Mouse (Mus musculus): ENCODE measurements around the gene Suclg2.
A peak's percentile ranks its signal among the peaks of the same experiment; 100 is the strongest.

The Suclg2 gene

DNA sequence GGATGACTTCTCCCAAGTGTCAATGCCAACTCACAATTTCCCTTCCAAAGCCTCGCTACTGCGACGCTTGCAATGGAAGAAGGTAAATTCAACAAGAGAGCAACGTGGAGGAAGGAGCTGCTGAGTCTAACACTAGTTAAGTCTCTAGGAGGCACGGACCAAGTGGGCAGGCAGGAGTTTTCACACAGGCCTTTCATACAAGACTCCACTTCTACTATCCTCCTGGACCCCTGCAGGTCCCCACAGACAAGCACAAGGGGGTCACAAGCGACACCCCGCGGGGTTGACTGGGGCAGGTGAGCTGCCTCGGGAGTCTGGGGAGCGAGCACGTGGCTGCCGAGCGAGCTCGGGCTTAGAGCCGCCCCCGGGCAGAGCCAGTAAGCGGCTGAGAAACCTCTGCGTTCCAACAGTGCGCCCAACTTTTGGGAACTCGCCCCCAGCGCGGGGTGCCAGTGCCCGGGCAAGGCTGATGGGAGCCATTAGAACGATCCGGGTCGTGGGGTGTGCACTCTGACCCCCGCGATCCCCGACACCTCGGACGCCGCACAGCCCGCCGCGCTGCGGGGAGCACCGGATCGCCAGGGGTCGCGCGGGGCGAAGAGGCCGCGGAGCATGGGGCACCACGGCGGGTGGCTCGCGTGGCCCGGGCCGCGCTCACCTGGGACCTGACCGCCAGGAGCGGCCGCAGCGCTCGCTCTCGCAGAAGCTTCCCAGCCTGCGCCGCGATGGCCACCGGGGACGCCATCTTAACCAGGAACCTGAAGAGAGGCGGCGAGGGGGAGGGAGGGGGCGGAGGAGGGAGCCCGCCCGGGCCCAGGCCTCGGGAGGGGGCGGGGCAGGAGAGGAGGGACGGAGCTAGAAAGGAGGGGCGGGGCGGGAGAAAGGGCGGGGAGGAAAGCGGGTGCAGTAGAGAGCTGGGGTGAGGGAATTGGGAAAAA, at the start of gene Suclg2:
Suclg2 (minus strand) TSS at position 770 of the 938 bp plus-strand sequence.
- DNase-seq: peak; percentile 92

DNA sequence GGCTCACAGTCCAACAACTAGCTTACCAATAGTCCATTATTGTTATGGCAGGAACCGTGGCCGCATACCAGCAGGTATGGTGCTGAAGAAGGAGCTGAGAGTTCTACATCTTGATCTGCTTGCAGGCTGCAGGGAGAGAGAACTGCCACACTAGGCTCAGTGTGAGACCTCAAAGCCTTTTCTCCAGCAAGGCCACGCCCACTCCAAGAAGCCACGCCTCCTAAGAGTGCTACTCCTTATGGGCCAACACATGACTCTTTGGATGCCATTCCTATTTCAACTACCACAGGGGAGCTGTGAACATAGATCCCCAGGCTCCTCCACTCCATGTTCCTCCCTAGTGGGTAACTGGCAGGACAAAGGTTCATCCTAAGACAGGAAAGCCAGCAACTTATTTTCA, 48.0 kb upstream of the Suclg2 start:
- DNase-seq: no peak

DNA sequence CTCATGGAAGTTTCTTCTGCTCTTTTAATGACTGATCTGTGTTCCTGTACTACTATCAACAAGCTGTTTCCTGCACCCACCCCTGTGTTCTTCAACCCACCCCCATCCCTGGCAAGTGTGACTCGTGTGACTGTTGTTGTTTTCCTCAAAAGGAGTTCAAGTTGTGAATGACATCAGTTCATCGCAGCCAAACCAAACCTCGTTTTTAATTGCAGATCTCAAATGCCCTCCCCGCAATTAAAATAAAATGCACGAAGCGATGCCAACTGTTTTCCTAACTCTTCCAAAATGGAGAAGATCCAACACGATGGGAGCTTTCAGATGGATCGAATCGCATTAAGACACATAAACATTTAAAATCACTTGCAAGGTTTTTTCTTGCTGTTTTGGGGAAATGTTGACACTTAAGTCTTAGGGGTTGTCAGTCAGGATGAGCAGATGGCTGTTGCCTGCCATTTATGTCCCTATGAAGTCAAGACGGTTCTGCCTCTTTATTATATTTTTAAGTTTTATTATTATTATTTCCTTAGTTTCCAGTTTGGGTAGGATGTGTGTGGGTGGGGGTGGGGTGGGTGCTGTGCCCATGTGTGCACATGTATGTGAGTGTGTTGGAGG, 41.1 kb upstream of the Suclg2 start:
- no peak for DNase-seq

DNA sequence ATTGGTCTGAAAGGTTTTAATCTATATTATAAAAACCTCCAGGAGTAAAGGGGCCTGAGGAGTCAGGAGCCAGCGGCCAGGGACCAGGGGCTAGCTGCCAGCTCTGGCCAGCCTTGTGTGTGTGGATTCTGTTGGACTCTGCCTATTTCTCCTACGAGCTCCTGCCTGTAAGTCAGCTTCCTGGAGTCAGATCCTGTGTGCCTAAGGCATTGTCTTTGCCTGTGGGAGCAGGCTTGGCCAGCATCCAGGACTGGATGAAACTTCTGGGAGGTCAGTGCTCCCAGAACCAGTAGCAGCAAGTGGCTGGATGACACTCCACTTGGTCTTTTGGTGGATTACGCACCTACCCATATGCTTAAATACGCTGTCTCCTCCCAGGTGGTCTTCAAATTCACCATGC, 23.8 kb upstream of the Suclg2 start:
- peak; percentile 55 for DNase-seq

DNA sequence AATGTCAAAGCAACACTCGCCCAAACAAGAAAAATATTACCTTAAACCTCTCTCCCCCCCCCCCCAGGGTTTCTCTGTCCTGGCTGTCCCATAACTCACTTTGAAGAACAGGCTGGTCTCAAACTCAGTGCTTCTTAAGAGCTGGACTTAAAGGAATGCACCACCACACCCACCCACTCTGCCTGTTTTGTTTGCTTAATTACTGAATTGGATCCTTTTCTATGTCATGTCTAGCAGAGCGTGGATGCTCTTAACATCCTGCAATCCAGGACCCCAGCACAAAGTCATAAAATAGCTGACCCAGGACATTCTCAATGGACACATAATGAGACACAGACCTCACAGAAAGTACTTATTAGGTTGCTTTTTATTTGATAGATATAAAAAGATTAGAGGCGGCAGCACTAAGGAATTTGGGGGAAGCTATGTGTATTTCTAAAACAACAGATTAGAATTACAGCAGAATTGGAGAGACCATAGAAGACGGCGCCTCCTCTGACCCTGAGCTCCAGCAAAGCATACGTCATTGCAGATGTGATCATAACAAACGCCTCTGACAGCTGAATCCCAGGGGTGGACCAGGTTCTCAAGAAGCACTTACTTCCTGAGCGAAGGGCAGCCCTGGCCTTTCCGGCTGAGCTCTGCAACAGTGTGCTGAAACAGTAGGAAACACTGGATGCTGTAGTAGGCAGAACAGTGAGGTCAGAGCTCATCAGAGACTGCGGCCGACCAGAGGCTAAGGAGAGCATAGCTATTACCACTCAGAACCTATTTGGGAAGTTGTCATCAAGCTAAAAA, 13.2 kb upstream of the Suclg2 start:
- peak; percentile 54 for DNase-seq

GRCm38 (mm10) chr6:95729399-95729798, 10.8 kb upstream of the Suclg2 start:
- DNase-seq: no peak

DNA sequence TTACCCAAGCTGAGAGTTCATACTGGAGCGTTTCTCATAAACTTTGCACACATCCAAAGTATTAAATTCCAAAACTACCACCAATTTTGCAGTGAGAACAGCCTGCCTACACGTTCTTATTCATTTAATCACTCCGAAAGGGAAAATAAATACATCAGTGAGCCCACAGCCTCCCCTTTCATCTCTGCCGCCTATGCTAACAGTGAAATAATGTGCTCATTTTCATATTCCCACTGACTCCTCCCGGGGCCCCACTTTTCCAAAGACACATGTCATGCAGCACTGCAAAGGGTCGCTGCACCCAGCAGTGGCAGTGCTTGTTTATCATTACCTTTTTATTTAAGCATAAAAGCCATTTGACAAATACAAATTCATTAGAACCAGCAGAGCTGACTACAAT, 6.7 kb upstream of the Suclg2 start:
- no peak for DNase-seq

- DNase-seq: no peak
These were observed 4.8 kb upstream of the Suclg2 start for GRCm38 (mm10) chr6:95723361-95723760.

DNA sequence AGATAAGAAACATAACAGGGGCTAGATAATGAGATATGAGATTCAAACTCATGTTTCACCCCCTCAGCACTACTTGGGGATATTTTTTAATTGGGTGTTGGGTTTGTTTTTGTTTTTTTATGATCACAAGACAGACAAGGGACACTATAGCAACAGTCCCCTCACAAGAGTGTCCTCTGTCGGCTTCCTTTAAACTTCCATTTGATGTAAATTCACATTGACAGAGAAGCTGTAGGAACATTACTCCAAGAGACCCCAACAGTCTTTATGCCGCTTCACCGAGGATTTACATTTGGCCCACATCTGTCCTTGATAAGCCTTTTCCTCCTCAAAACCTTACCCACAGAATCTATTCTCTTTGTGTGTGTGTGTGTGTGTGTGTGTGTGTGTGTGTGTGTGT, 1.2 kb upstream of the Suclg2 start:
- no peak for DNase-seq

- peak; percentile 24 for DNase-seq
These were observed 351 bp upstream of the Suclg2 start for GRCm38 (mm10) chr6:95718969-95719333.

DNA sequence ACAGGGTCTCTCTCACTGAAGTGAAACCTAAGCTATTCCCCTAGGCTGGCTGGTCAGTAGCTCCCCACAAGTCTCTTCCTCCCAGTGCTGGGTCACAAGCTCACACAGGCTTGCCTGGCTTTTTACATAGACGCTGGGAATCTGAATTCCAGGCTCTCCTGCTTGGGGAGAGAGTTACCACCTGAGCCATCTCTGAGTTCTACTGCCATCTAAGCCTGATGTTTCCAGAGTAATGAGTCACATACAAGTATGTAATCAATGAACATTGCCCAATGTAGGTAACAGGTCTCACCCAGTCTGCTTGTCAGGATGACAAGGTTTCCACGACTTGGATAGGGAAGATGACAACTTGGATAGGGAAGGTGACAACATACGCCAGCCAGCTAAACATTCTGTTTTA, 1.5 kb downstream of the Suclg2 start:
- DNase-seq: no peak

- DNase-seq: peak; percentile 34
These were observed 2.1 kb downstream of the Suclg2 start for GRCm38 (mm10) chr6:95716476-95716875.

GRCm38 (mm10) chr6:95713245-95713644, 5.4 kb downstream of the Suclg2 start:
- peak; percentile 79 for DNase-seq

DNA sequence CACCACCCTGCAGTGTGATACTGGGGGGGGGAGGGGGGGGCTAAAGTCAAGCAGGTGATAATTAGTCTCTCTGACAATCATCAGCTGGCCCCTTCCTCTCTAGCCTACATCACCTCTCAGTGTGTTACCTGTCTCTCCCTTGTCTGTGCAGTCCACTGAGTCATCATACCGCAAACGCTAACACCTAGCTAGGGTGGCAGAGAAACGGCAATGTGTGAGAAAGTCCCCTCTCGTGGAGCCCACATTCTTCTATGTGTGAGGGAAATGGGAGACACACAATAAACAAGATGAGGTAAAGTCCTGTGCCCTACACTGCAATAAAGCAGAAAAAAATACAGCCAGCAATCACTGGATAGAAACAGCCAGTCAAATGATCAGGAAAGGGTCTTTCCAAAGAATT, 6.5 kb downstream of the Suclg2 start:
- no peak for DNase-seq

- peak; percentile 78 for DNase-seq
These were observed 6.9 kb downstream of the Suclg2 start for GRCm38 (mm10) chr6:95711671-95712070.

DNA sequence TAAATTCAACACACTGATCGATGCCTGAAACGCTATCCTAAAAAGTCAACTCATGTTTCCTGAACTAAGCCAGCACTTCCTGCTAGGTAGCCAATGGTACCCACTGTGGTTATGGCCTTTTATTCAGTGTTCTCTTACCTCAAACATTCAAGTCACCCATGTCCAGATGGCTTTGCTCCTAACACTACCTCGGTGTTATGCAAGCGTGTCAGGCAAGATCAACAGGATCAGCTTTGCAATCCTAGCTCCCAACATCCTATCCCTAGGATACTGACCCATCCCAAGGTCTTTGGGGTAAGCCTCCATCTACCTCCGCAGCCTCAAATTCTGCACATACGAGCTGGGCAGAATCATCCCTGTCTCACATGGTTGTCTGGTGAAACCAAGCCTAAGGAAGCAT, 7.7 kb downstream of the Suclg2 start:
- no peak for DNase-seq

- DNase-seq: no peak
These were observed 9.1 kb downstream of the Suclg2 start for GRCm38 (mm10) chr6:95709531-95709930.

DNA sequence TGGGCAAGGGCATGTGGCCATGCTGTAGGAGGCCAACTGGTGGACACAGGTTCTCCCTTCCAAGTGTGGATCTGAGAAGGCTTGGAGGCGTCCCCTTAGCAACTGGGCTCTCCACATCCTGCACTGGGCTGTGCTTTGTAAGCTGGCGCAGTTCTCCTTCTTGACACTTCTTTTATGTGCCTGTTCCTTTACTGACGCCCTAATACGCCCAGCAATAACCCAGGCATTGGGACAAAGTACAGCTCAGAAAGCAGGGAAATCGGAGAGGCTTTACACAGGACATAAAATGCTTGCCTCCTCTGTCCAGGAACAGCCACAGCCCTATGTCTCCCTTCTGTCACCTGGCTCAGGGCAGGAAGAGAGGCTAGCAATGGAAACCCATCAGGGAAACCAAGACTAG, 9.5 kb downstream of the Suclg2 start:
- DNase-seq: no peak

DNA sequence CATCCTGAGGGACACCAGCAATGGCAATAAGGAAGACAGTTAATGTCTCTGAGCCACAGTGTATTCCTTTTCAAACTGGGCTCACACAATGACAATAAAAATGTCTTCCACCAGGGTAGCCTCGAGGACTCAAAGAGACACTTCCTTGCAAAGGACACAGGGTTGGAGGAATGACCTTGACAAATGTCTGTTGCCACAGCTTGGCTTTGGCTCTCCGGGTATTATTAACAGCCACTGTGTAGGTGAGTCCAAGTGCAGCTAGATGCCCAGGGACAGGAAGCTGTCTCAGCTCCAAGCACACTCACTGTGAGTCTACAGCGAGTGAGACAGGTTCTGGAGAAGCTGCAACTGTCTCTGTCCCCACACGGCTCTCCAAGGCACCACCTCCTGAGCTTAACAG, 14.0 kb downstream of the Suclg2 start:
- DNase-seq: no peak

DNA sequence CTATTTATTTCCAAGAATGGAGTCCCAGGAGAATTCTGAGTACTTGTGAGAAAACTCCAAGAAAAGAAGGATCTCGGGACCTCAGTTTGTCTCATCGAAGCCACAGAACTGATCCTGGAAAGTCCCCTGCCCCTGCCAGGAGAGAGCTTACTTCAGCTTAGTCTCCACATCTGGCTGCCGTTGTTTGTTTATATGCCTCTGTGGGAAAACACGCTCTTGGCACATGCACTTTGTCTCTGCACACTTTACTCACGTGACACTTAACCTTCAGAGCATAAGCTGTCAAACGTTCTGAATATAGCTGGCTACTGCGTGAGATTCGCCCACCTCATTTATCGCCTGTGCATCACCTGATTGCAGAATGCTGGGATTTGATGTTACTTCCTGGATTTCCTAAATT, 16.4 kb downstream of the Suclg2 start:
- no peak for DNase-seq

DNA sequence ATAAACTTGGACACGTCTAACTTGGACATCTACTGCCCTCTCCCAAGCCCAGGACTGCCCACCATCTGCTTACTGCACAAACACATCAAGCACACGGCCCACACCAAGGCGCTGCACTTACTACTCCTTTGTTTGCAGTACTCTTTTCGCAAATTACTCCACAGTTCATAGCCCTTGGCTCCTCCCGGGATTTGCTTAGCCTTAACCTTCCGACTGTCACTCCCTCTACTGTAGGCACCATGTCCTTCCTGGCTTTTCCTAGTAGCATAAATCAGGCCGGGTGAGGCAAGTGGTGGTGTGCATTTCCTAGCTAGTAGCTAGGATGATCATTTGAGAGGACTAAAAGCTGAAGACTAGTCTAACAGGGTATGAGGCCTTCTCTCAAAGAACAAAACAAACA, 16.8 kb downstream of the Suclg2 start:
- DNase-seq: no peak

DNA sequence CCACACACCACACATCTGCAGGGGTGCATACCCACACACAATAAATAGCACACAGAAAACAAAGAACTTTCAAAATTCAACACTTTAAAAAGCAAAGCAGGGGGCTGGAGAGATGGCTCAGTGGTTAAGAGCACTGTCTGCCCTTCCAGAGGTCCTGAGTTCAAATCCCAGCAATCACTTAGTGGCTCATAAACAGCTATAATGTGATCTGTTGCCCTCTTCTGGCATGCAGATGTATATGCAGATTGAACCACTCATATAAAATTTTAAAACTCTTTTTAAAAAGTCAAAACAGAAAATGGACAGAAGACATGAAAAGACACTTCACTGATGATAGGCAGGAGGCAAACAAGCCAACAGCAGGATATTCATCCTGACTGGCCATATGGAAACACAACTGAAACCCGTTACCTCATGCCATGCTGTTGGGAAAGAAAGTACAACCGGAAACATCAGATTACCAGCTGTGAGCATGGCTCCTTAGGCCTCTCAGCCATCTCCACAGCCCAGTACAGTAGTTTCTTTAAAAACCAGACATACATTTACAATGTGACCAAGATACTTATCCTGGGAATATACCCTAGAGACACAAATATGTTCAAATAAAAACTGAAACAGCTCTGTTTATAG, 17.5 kb downstream of the Suclg2 start:
- no peak for DNase-seq

DNA sequence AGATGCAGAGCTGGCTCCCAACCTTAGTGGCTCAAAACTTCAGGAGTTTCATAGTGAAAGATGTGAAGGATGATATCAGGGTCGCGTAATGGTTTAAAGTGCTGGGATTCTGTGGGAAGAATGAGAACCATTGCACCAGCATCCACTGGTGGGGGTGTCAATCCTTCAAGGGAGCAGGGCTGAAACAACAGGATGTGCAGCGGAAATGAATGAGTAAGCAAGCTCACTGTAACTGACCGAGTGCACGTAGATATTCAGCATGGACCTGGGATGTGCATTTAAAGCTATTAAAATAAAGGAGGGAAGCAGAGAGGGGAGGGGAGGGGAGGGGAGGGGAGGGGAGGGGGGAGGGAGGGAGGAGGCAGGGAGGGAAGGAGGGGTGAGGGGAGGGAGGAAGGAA, 18.4 kb downstream of the Suclg2 start:
- DNase-seq: no peak
